Mouse (Mus musculus) MEL (cell line): ENCODE data around the gene Rabl6.
"Not testable (repeated sequence)": the region's sequence is repeated elsewhere in the genome, so short reads cannot be mapped to it uniquely, and the experiment has no call there.

Experiments
- CHD1 ChIP-seq: IDR thresholded peaks from 2 replicates; pipeline ENCODE4 v1.6.1; 2012; ENCODE audit warnings: low read depth, mild to moderate bottlenecking, inconsistent platforms, low read length, improper control_type of control experiment
- CTCF ChIP-seq, 3 experiments: IDR thresholded peaks in 2 of 3; conservative IDR thresholded peaks in 1 of 3; 2 replicates each; pipeline ENCODE4 v1.5.1; 2011 to 2012; ENCODE audit warnings: low read length in 3 of 3, low read depth in 2 of 3, mild to moderate bottlenecking in 2 of 3, improper control_type of control experiment in 1 of 3, inconsistent platforms in 1 of 3, mixed read lengths in 1 of 3, moderate library complexity in 1 of 3; ENCODE audit not compliant: control insufficient read depth in 1 of 3, insufficient read depth in 1 of 3, poor library complexity in 1 of 3, severe bottlenecking in 1 of 3
- EP300 ChIP-seq, 2 experiments: IDR thresholded peaks; 2 replicates each; pipeline ENCODE4 v1.6.1; 2011; ENCODE audit warnings: improper control_type of control experiment in 2 of 2, low read length in 2 of 2, low read depth in 1 of 2, mild to moderate bottlenecking in 1 of 2
- MAX ChIP-seq: IDR thresholded peaks from 2 replicates; pipeline ENCODE4 v1.6.1; 2011; ENCODE audit warnings: low read length, improper control_type of control experiment
- MAZ ChIP-seq: IDR thresholded peaks from 2 replicates; pipeline ENCODE4 v1.6.1; 2012; ENCODE audit warnings: low read depth, mild to moderate bottlenecking, inconsistent platforms, low read length, improper control_type of control experiment
- POLR2A ChIP-seq, 2 experiments: IDR thresholded peaks; 2 replicates each; pipeline ENCODE4 v1.6.1; 2011 to 2012; ENCODE audit warnings: low read length in 2 of 2, mild to moderate bottlenecking in 2 of 2, control low read depth in 1 of 2, improper control_type of control experiment in 1 of 2, low read depth in 1 of 2, moderate library complexity in 1 of 2; ENCODE audit not compliant: control insufficient read depth in 1 of 2, insufficient read depth in 1 of 2, poor library complexity in 1 of 2
- RAD21 ChIP-seq: IDR thresholded peaks from 2 replicates; pipeline ENCODE4 v1.6.1; 2011; ENCODE audit warnings: mild to moderate bottlenecking, low read depth, low read length, improper control_type of control experiment
- TCF12 ChIP-seq: IDR thresholded peaks from 2 replicates; pipeline ENCODE4 v1.6.1; 2014; ENCODE audit warnings: low read depth, mild to moderate bottlenecking, inconsistent platforms, low read length, improper control_type of control experiment, moderate library complexity
- USF1 ChIP-seq: IDR thresholded peaks from 2 replicates; pipeline ENCODE4 v1.6.1; 2014; ENCODE audit warnings: low read depth, mild to moderate bottlenecking, inconsistent platforms, low read length, improper control_type of control experiment, moderate library complexity
- ZNF384 ChIP-seq: IDR thresholded peaks from 2 replicates; pipeline ENCODE4 v1.6.1; 2012; ENCODE audit warnings: low read depth, mild to moderate bottlenecking, inconsistent platforms, low read length, improper control_type of control experiment

DNA sequence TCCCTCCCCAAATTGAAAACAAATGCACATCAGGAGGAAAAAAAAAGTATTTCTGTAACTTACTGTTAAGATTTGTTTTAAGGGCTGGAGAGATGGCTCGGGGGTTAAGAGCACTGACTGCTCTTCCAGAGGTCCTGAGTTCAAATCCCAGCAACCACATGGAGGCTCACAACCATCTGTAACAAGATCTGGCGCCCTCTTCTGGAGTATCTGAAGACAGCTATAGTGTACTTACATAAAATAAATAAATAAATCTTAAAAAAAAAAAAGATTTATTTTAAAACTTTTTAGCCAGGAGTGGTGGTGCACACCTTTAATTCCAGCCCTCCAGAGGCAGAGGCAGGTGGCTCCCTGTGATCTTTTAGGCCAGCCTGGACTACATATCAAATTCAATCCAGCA is 52.8 kb downstream of the Rabl6 start:
- TF ChIP-seq EP300 (IDR thresholded peaks at IDR 0.05; ENCODE audit: low read depth in 1 of 2, low read length in 2 of 2); MAX; POLR2A (IDR thresholded peaks at IDR 0.05; ENCODE audit: control insufficient read depth in 1 of 2, insufficient read depth in 1 of 2, low read depth in 1 of 2, low read length in 2 of 2, poor library complexity in 1 of 2); USF1; TCF12; RAD21; CHD1; CTCF (IDR thresholded peaks at IDR 0.05 in 2 of 3, conservative IDR thresholded peaks at IDR 0.05 in 1 of 3; ENCODE audit: control insufficient read depth in 1 of 3, insufficient read depth in 1 of 3, low read depth in 2 of 3, low read length in 3 of 3, poor library complexity in 1 of 3, severe bottlenecking in 1 of 3); MAZ; ZNF384: not testable (repeated sequence)
